Mouse (Mus musculus): ENCODE measurements around the gene Olfr187. TPM values are rescaled to one million over a fixed set of nuclear protein-coding genes. Genes with fewer than 3 reads are reported as not detected.
"Not testable (repeated sequence)": the region's sequence is repeated elsewhere in the genome, so short reads cannot be mapped to it uniquely, and the experiment has no call there.

Olfr187 gene
- not detected for total RNA-seq (2021)
- long read RNA-seq, experiment 1 = 0 reads
- long read RNA-seq, experiment 2 = 0 reads

DNA sequence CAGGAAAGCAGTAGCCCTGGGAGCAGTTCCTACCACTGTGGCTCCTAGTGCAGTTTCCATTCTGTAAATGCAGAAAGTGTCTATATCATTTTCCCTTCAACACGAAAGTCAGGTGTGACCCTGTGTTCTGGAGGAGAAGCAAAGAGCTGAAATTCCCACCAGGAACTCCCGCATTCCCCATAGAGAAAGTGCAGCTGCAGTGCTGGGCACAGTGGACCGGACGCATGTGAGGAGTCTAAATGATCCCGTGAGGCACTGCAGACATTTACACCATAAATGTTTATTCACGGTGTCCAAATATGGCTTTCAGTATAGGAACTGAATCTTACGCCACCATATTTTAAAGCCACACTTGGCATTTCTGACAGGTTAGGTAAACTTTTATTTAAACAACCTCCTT, at the start of gene Olfr187:
Gene Olfr187 (minus strand): TSS at position 58 of the 400 bp plus-strand sequence.
- no peak for DNase-seq

DNA sequence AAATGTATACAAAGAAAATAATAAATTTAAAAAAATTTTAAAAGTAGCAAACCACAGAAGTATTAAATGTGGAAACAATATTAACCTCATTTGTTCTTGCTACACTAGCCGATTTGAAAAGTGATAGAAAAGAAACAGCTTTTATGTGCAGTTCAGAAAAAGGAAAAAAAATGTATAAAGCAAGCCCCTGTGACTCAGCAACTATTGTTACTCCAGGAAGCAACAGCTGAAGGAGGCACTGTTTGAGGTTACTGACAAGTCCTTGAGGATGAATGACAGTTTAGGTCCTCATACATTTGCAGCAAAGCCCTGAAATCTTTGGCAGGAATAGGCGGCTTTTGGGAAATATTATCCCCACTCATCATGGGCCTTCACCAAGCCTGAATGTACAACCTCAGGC, 41.5 kb upstream of the Olfr187 start:
- DNase-seq = not testable (repeated sequence)

DNA sequence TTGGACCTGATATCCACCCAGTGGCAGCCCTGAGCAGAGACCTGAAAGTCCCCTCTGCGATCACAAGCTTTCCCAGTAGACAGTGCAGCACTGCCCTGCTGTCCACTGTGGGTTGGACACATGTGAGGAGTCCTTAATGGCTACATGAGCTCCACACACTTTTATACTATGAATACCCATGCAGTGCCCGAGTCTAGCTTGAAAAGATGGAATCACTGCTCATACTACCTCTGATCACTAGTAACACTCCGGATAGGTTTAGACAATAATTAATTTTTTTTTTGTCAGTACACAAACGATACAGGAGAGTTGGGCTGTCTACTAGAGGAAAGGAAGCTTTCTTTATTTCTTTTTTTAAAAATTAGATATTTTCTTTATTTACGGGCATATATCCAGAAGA, 38.3 kb upstream of the Olfr187 start, which contains the start of gene Olfr190:
Gene Olfr190 (minus strand): TSS at position 101 of the 400 bp plus-strand sequence.
- DNase-seq = no peak

GRCm38 (mm10) chr16:59073520-59073919, 34.0 kb upstream of the Olfr187 start:
- DNase-seq = no peak

DNA sequence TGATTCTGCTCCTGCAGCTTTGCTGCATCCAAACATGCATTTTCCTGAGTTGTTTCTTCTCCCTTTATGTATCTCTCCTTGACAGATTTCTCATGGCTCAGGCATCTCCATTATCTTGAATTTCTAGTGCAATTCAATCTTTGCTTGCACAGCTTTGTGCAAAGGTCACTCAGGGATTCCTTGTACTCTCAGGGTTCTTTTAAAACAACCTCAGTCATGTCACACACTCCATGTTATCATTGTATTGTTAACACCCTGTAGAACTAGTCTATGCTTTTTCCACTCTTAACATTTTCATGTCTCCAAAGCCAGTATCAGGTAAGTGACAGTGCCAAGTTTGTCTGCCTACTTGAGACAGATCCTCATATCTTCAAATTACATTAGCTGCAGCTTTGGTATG, 32.2 kb upstream of the Olfr187 start:
- DNase-seq = no peak

DNA sequence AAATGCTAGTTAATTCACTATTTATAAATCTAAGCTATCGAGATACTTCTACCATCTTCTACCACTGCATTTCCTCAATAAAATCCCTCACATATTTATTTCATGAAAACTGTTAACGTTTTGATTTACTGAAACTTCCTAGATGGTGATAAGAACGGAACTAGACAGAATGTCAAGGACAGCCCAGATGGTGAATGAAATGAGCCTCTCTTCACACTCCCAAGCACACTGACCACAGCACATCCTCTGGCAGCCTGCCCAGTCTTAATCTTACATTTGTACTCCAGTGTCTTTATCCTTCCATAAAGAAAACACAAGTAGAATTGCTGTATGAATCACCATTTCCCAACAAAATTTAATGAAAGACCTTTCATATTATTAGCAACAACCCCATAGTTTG, 22.8 kb upstream of the Olfr187 start:
- DNase-seq = not testable (repeated sequence)

- not testable (repeated sequence) for DNase-seq
Observed at GRCm38 (mm10) chr16:59049286-59049685, 9.7 kb upstream of the Olfr187 start.

DNA sequence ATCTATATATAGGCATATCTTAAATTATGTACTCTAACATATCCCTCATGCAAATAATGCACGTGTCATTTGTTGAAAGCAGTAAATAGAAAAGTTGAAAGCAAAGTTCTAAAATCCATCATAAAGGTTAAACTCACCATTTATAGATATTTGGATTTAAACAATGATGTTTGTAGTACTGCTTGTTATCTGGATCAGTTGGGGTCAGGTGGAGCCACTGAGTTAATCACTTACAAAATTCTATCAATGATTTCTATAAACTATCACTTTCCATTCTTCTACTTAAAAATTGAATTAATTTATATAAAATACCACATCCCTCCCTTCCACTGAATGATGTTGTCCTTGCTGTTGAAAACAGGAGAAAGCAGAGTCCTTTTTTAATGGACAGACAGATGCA, 9.3 kb upstream of the Olfr187 start:
- no peak for DNase-seq

DNA sequence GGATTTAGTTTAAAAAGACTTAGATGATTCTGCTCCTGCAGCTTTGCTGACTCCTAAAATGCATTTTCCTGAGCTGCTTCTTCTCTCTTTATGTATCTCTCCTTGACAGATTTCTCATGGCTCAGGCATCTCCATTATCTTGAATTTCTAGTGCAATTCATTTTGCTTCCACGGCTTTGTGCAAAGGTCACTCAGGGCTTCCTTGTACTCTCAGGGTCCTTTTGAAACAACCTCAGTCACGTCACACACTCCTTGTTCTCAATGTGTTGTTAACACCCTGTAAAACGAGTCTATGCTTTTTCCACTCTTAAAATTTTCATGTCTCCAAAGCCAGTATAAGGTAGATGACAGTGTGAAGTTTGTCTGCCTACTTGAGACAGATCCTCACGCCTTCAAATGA, 8.0 kb upstream of the Olfr187 start:
- no peak for DNase-seq

GRCm38 (mm10) chr16:59045835-59046234, 6.3 kb upstream of the Olfr187 start:
- DNase-seq = no peak

DNA sequence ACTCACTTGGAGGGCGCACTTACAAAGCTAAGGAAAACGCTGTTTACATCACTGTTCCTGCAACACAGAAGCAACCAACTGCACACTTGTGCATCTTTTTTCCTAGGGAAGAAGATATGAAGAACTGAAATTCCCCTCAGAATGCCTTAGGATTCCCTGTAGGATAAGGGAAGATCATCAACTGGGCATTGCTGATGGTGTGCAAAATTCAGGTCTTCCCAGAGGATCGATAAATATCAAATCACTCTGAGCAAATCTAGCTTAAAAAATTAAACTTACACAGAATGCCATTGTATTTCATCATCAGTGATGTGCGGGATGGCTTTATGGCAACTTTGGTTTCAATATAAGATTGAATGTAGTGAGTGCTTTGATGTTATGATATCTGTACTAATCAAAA, 9.4 kb downstream of the Olfr187 start, which contains the start of gene Olfr186:
Gene Olfr186 (minus strand): TSS at position 101 of the 400 bp plus-strand sequence.
- DNase-seq = no peak

DNA sequence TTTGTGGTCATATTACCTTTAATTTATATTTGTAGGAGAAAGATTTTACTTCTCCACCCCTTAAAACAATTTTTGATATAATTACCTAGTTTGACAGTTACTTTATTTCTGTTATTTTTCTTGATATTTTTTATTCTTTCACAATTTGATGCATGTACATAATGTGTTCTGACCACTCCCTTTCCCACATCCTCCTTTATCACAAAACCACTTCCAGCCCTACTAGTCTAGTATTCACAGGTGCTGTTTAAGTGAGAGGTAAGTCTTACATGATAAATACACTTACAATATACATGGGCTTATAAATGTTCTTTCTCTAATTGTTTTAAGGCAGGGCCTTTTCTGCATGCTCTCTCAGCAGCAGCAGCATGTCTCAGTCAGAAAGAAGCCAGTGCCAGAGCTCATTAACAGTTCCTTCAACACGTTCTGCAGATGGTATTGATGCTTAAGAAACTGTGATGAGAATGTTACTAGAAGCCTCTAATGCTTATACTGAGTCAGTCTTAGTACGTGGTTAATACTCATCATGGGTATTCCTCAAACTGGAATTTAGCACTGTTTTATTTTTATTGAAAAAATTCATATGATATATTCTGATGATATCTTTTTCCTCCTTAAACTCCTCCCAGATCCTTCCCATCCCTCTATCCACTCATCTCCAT, 26.1 kb downstream of the Olfr187 start:
- DNase-seq = no peak

- DNase-seq = no peak
Observed at GRCm38 (mm10) chr16:59007146-59007545, 32.4 kb downstream of the Olfr187 start.

DNA sequence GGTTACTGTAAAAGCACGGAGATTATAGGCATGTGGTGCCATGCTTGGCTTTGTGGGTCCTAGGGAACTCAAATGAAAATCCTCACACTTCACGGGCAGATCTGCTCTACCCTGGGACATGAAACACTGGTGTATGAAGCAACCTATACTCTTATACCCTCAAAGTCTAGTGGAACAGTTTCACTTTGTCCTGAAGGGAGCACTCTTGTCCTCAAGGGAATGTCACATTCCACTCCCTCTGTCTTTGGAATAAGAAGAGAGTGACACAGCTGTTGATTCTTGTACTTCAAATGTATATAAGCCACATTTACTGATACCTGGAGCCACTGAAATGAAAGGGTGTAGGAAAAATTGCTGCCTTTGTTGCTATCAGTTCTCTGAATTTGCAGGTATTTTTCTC, 44.5 kb downstream of the Olfr187 start, which contains the start of gene Olfr183:
Gene Olfr183 (plus strand): TSS at position 301 of the 400 bp plus-strand sequence.
- DNase-seq = no peak

Other genes with a start within 250 kb of the Olfr187 start
- not detected for gene Olfr173, start 239.5 kb downstream of the Olfr187 start, total RNA-seq (2021)
- gene Olfr175-ps1, start 213.0 kb downstream of the Olfr187 start, total RNA-seq (2021) = not detected
- gene Olfr177, start 165.0 kb downstream of the Olfr187 start, total RNA-seq (2021) = not detected
- gene Olfr178, start 147.7 kb downstream of the Olfr187 start, total RNA-seq (2021) = not detected
- gene Olfr181, start 111.0 kb downstream of the Olfr187 start, total RNA-seq (2021) = not detected
- gene Olfr180, start 110.4 kb downstream of the Olfr187 start, total RNA-seq (2021) = not detected
- gene Olfr183, start 44.4 kb downstream of the Olfr187 start, total RNA-seq (2021) = not detected
- gene Olfr186, start 9.5 kb downstream of the Olfr187 start, total RNA-seq (2021) = not detected
- not detected for gene Olfr190, start 38.2 kb upstream of the Olfr187 start, total RNA-seq (2021)
- gene Olfr191, start 50.1 kb upstream of the Olfr187 start, total RNA-seq (2021) = not detected
- not detected for gene Olfr193, start 72.1 kb upstream of the Olfr187 start, total RNA-seq (2021)
- gene Olfr194, start 81.3 kb upstream of the Olfr187 start, total RNA-seq (2021) = not detected
- not detected for gene Olfr195, start 107.3 kb upstream of the Olfr187 start, total RNA-seq (2021)
- not detected for gene Olfr196, start 130.7 kb upstream of the Olfr187 start, total RNA-seq (2021)
- not detected for gene Olfr198, start 163.8 kb upstream of the Olfr187 start, total RNA-seq (2021)
- gene Olfr199, start 180.0 kb upstream of the Olfr187 start, total RNA-seq (2021) = not detected
- not detected for gene Olfr201, start 232.9 kb upstream of the Olfr187 start, total RNA-seq (2021)
- gene Olfr202, start 247.0 kb upstream of the Olfr187 start, total RNA-seq (2021) = not detected